Mouse (Mus musculus): ENCODE data around the gene 0610030E20Rik.

DNA sequence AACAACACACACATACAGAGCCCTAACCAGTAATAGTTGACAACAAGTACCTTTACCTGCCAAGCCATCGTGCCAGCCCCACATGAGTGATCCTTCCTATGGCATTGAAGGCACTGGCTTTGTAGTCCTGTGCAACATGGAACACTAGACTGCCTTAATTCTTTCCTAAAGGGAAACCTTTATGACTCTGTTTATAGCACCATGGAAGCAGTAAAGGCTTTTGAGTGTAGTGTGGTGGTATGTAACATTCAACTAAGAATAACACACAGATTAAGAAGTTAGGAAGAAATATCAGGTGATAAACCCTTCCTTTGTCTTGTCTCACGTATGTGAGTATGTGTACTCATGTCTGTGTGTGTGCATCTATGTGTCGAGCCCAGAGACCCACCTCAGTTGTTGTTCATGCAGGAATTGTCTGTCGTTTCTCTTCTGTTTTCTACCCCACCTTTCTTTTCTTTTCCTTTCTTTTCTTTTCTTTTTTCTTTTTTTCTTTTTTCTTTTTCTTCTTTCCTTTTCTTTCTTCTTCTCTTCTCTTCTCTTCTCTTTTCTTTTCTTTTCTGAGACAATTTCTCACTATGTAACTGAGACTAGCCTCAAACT, 19.8 kb downstream of the 0610030E20Rik start, which contains the start of gene Rnf181:
- TF ChIP-seq TAL1 (IDR thresholded peaks at IDR 0.05; ENCODE audit: low read length) (no peak), GATA1 (IDR thresholded peaks at IDR 0.05; ENCODE audit: low read length) (no peak)
